Mouse (Mus musculus) testis, adult 2 months (tissue): ENCODE measurements around the gene Psmd2.

ENCODE experiments used
- CTCF ChIP-seq: fragments of 200-500 bp; IDR thresholded peaks from 2 replicates; pipeline ENCODE4 v1.5.1; 2012; ENCODE audit warnings: low read depth, mild to moderate bottlenecking, inconsistent platforms, low read length, moderate library complexity; ENCODE audit not compliant: control insufficient read depth, insufficient read depth, insufficient replicate concordance
- POLR2A ChIP-seq: fragments of 200-500 bp; IDR thresholded peaks from 2 replicates; pipeline ENCODE4 v1.6.1; 2012; ENCODE audit warnings: low read depth, mild to moderate bottlenecking, inconsistent platforms, low read length, moderate library complexity; ENCODE audit not compliant: control insufficient read depth

- TF ChIP-seq POLR2A (no peak), CTCF (no peak)
Measured at GRCm38 (mm10) chr16:20700036-20700435, 48.6 kb downstream of the Psmd2 start.
